Comparison of ENCODE assay signal across 8 mouse cellular contexts in genomic region chr9:48354793-48355192, GRCm38 (mm10). TPM values are rescaled to one million over a fixed set of nuclear protein-coding genes. Genes with fewer than 3 reads are reported as not detected.
DNase-seq lines count a peak whose midpoint lies in the region; ATAC-seq and TF ChIP-seq lines count a peak whose summit lies in the region.

No protein-coding gene starts in this region.

- intact Hi-C loops in gastrocnemius, postnatal 14 days (cut with DNase I; ENCODE audit: low total_unique reads) = loop anchor here (2.0 kb wide), 1 partner anchor 88 kb away; no protein-coding TSS in a partner anchor

- peak; percentile 63 to 69 for DNase-seq in B cell, adult 2 months
- peak; percentile 48 for DNase-seq in MN1 (ENCODE audit: low spot score)
- DNase-seq in cerebellum, adult 9-10 months = peak; percentile 81
- peak; percentile 77 for DNase-seq in gastrocnemius, postnatal 14 days
- peak; percentile 81 to 87 for DNase-seq in layer of hippocampus, adult 2 months (ENCODE audit: low spot score in 2 of 2)
- peak; percentile 68 for DNase-seq in lung, adult 2 months
- DNase-seq in right cerebral cortex, postnatal 25 days = peak; percentile 61

- peaks cover 9% of the 10 kb centered on the region for H3K4me1 ChIP-seq in lung, adult 2 months (ENCODE audit: control insufficient read depth, insufficient read depth, low read length)

- H3K27ac ChIP-seq in layer of hippocampus, adult 2 months = 0 out of 2 replicates have a peak overlapping the region, but pooled peaks have one; percentile 20

- 21% methylated on average over 3 of the region's 3 CpGs for WGBS in lung, adult 2 months

- no peak for ATAC-seq in inflammation-experienced regulatory T-cells, adult 6 months

- no peak for TF ChIP-seq POLR2A in lung, adult 2 months (IDR thresholded peaks at IDR 0.05; ENCODE audit: borderline replicate concordance, extremely low read depth, low read depth, low read length)

- TF ChIP-seq CTCF in layer of hippocampus, adult 2 months (conservative IDR thresholded peaks at IDR 0.05) = peak; percentile 96
- TF ChIP-seq CTCF in lung, adult 2 months (IDR thresholded peaks at IDR 0.05; ENCODE audit: insufficient read depth, low read length) = peak; percentile 98

- H3K4me3 ChIP-seq in layer of hippocampus, adult 2 months = no peak overlapping the region
- no peak overlapping the region for H3K4me3 ChIP-seq in lung, adult 2 months (replicated peaks; ENCODE audit: extremely low read depth, low read depth, low read length)

RNA-seq across cellular contexts. Expression of gene Nxpe2, which starts 1.5 kb away (rescaled TPM):
- total RNA-seq in gastrocnemius, postnatal 14 days (2021) = under 1 TPM; 0.39 to 0.66 TPM
- total RNA-seq in layer of hippocampus, adult 2 months (2021) = under 1 TPM; 0.25 to 0.31 TPM
- polyA plus RNA-seq in lung, adult 2 months (2012; rRNA removed) = 3.0 and 3.1 TPM in 2 replicates
- polyA plus RNA-seq in inflammation-experienced regulatory T-cells, adult 6 months (2017; shearing (Covaris generic)) = under 1 TPM in 1 of 3 experiments, not detected in 2; 0.46 TPM
